Mouse (Mus musculus) ES-CJ7 (cell line): ENCODE measurements around the gene Olfr1371.
"Not testable (repeated sequence)": the region's sequence is repeated elsewhere in the genome, so short reads cannot be mapped to it uniquely, and the experiment has no call there.

ENCODE experiments used
- DNase-seq: peaks from one replicate; pipeline ENCODE4 v3.0.0; 2011; ENCODE audit warnings: low read depth, low spot score

The Olfr1371 gene

DNA sequence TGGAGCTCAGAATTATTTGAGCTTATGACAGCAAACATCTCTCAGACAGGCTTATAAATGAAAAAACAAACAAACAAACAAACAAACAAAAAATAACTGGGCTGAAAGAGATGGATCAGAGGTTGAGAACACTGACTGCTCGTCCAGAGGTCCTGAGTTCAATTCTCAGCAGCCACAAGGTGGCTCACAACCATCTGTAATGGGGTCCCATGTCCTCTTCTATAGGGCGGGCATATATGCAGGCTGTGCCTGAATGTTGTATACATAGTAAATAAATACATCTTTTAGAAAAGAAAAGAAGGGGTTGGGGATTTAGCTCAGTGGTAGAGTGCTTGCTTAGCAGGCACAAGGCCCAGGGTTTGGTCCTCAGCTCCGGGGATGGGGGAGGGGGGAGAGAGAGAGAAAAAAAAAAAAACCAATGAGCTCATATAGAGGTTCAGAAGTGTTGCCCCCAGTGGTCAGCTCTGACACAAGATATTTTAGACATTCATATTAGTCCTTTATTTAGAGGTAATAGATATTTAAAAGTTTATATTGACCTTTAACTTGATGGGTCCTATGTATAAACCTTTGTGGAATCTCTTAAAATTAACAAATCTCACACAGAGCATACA is 12.3 kb upstream of the Olfr1371 start:
- no peak for DNase-seq

DNA sequence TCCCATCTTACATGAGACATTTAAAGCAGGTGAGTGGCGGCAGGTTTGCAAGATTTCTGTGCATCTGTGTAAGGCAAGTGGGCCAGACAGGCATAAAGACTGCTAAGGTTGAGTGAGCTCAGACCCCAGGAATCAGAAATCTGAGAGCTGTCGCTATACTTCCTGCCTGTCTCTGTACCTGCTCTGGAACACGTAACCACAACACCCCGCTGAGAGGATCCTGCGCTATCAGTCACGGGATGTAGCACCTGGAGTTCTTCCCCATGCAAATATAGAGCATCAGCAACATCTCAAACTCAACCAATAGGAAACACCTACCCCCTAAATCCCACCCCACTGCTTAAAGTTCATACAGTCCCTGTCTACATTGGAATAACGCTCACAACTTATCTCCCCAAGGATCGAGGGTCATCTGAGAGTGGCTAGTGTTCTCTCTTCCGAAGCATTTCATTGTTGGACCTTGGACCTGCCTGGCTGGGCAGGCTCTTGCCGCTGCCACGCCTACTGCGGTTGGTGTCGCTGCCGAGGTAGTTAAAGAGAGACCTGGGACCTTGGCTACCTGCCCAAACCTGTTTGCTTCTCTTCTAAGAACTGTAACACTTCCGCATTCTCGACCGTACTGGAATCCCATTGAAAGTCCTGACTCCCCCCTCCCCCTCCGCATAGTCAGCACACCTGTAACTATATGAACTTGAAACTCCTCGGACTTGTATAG is 10.3 kb upstream of the Olfr1371 start:
- peak; percentile 89 for DNase-seq

GRCm38 (mm10) chr11:52222891-52223290 is 9.1 kb upstream of the Olfr1371 start:
- DNase-seq = peak; percentile 66

- peak; percentile 37 for DNase-seq
Observed at GRCm38 (mm10) chr11:52221921-52222320, 8.1 kb upstream of the Olfr1371 start.

DNA sequence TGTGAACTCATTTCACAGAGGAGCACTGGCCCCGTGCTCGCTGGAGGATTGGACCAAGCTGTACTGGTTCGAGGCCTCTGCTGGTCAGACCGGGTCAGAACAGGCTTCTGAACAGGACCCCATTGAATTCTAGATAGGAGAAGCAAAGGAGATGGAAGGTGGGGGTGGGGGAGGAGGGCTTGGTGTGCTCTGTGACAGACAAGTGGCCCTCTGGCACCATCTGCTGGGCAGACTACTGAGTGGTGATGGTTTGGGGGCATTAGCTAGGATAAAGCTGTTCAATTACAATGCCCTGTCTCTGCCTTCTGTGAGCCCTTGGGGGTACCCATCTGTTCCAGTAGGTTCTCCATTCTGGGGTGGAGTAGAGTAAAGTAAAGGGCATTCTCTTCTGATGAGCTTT is 6.5 kb upstream of the Olfr1371 start:
- peak; percentile 92 for DNase-seq

DNA sequence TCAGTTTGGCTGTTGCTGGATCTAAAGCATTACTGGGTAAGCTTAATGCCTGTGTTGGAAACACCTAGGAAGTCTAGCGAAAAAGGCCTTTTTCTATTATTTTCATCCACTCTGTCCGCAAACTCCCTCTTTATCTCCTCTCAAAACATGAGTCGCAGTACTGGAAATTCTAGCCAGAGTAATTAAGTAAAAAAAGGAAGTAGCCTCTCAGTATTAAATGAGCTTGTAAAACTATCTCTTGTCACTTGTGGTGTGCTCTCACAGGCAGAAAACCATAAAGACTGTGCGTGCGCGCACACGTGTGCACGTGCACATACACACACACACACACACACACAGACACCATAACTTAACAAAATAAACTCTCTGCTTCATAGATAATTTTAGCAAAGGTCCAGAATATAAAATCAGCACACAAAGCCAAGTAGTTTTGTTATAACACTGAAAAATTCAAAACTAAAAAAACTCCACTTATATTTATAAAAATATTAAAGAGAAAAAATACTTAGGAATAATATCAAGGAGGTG is 17.2 kb downstream of the Olfr1371 start:
- DNase-seq = not testable (repeated sequence)

DNA sequence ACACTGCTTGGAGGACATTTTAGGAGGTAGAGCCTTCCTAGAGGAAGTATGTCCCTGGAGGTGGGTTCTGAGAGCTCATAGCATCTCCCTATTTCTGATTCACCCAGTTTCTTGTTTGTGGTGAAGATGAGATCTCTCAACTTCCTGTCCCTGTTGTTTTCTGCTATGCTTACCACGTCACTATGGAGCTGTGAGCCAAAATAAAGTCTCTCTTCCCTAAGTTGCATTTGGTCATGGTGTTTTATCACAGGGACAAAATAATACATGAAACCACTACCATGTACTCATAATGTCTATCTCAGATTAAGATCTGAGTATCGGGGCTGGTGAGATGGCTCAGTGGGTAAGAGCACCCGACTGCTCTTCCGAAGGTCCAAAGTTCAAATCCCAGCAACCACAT is 33.1 kb downstream of the Olfr1371 start:
- DNase-seq = not testable (repeated sequence)

- DNase-seq = not testable (repeated sequence)
Observed at GRCm38 (mm10) chr11:52179897-52180296, 33.9 kb downstream of the Olfr1371 start.

- no peak for DNase-seq
Observed at GRCm38 (mm10) chr11:52168461-52168860, 45.3 kb downstream of the Olfr1371 start.

- DNase-seq = not testable (repeated sequence)
Observed at GRCm38 (mm10) chr11:52167901-52168302, 45.9 kb downstream of the Olfr1371 start.

DNA sequence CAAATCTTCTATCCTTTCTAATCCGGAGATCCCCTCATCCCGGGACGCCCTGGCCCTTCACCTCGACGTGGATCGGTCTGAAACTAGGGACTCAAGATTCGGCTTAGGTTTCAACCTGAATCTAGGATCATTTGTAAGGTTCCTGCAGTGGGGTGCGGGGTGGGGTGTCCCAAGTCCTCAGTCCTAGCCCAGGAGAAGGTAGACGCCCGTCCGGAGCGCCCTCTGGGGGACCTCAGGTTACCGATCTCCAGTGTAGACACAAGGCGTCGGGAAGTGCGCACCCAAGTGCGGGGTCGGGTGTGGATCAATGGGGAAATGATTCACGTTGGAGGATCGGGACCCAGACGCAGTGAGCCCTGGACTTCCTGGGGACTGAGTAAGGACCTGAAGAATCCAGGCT is 46.7 kb downstream of the Olfr1371 start:
- DNase-seq = peak; percentile 58

- DNase-seq = no peak
Observed at GRCm38 (mm10) chr11:52163926-52164325, 49.9 kb downstream of the Olfr1371 start.
